Mouse (Mus musculus): ENCODE measurements around the gene Rock2. TPM values are rescaled to one million over a fixed set of nuclear protein-coding genes. Genes with fewer than 3 reads are reported as not detected.

The Rock2 gene
- 100 to 1,000 TPM; 154 to 161 TPM for total RNA-seq (2021)
- long read RNA-seq, experiment 1, partial matches to known transcripts: 9 of 26 reads
- long read RNA-seq, experiment 1, other reads (novel, unspliced or antisense): 17 of 26 reads
- long read RNA-seq, experiment 2, partial matches to known transcripts: 10 of 16 reads
- long read RNA-seq, experiment 2, other reads (novel, unspliced or antisense): 6 of 16 reads

DNA sequence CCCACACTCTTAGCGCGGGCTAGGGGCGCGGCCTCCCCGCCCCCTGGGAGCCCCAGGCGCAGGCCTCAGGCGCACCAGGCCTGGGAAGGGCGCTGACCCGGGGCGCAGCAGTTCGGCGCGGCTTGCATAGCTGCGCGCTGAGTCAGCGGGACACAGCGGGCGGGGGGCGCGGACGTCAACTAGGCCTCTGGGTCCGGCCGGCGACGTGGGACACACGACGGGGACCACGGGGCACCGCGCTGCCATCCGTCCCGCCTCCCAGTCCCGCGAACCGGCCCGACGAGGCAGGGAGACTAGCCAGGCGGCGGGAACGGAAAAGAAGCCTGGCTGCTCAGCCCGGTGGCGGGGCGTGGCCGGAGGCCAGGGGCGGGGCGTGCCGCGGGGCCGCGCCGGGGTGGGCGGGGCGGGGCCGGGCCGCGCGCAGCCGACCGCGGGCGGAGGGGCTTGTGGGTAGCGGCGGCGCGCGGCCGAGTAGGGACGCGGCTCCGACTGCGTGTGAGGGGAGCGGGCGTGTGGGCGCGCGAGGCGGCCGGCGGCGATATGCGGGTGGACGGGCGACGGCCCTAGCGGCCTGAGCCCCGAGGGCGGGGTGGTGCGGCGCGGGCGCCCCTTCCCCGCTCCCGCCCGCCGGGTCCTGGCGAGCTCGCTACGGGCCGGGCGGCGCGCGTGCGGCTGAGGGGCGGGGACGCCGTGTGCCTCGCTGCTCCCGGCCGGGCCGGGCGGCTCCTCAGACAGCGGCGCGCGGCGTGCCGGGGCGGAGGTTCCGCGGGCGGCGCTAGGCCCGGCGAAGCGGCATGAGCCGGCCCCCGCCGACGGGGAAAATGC is at the start of gene Rock2:
Gene Rock2 (plus strand): TSS at position 500 of the 825 bp plus-strand sequence.
- TF ChIP-seq CTCF (IDR thresholded peaks at IDR 0.05): no peak
- intact Hi-C loops (cut with DNase I): loop anchor here (2.0 kb wide), 1 partner anchor 44 kb away; no protein-coding TSS in a partner anchor
- peak within 1 kb of the TSS; percentile 98 for H3K27ac ChIP-seq
- DNase-seq (ENCODE audit: extremely low spot score in 1 of 2, low spot score in 2 of 2): peak; percentile 86
- peak within 1 kb of the TSS; percentile 72 for H3K4me3 ChIP-seq

DNA sequence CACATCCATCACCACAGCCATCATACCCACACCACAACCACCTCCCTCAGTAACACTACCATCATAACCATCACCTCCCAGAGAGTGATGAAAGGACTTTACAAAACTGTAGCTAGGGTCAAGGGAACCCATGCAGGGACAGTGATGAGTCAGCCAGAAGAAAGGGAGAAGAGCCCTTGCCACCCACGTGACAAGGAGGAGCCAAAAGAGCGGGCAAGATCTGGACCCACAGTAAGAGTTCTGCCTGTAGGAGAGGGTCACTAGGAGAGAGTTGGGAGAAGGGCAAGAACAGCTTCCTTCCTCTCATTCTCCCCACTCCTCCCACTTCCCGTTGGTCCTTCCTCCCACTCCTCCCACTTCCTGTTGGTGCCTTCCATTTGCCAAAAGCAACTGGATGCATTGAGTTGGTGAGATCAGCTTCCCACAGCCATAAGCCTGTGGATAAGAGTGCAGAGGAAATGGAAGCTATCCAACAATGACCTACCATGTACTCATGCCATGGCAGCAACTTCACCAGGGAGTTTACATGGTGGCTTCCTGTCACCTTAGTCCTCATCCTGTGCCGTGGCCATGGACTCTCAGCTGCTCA is 47.4 kb upstream of the Rock2 start:
- TF ChIP-seq CTCF (IDR thresholded peaks at IDR 0.05): no peak
- H3K27ac ChIP-seq: no peak overlapping the region
- intact Hi-C loops (cut with DNase I): no loop called here
- H3K4me3 ChIP-seq: no peak overlapping the region
- DNase-seq (ENCODE audit: extremely low spot score in 1 of 2, low spot score in 2 of 2): no peak

DNA sequence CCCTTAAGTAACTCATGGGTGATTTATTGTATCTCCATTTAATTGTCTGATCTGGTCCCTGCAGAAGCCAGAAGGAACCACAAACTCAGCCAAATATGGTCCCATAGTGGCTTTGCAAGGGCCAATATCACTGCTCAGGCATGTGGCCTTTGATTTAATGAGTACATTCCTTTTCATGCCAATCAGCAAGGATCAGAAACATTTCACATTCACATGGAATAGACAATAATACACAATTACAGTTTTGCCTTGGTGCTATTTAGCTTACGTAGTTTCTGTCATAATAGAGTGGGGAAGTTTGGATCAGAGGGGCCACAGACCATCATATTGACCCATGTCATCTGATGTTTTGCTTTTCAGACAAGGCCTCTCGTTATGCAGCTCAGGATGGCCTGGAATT is 46.2 kb upstream of the Rock2 start:
- Histone ChIP-seq H3K4me3 (no peak overlapping the region), H3K27ac (no peak overlapping the region)
- no peak for TF ChIP-seq CTCF (IDR thresholded peaks at IDR 0.05)
- no peak for DNase-seq (ENCODE audit: extremely low spot score in 1 of 2, low spot score in 2 of 2)
- intact Hi-C loops (cut with DNase I): no loop called here

DNA sequence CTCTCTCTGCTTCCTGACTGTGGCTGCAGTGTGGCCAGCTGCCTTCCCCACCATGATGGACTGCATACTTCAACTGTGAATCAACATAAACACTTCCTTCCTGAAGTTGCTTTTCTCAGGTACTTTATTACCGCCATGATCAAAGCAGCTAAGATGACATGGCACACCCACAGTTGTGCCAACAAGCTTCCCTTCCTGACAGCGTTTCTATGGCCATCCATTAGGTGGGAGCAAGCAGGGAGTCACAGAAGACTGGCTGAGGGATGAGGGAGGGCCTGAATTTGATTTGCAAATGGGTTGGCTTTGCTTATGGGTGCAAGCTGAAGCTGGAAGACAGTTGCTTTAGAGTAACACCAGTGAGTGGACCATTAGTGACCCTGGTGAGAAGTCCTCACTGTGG is 44.9 kb upstream of the Rock2 start:
- intact Hi-C loops (cut with DNase I): loop anchor here (2.0 kb wide), 3 partner anchors 13 to 55 kb away; partner anchors contain the start of gene Rock2
- no peak overlapping the region for H3K4me3 ChIP-seq

DNA sequence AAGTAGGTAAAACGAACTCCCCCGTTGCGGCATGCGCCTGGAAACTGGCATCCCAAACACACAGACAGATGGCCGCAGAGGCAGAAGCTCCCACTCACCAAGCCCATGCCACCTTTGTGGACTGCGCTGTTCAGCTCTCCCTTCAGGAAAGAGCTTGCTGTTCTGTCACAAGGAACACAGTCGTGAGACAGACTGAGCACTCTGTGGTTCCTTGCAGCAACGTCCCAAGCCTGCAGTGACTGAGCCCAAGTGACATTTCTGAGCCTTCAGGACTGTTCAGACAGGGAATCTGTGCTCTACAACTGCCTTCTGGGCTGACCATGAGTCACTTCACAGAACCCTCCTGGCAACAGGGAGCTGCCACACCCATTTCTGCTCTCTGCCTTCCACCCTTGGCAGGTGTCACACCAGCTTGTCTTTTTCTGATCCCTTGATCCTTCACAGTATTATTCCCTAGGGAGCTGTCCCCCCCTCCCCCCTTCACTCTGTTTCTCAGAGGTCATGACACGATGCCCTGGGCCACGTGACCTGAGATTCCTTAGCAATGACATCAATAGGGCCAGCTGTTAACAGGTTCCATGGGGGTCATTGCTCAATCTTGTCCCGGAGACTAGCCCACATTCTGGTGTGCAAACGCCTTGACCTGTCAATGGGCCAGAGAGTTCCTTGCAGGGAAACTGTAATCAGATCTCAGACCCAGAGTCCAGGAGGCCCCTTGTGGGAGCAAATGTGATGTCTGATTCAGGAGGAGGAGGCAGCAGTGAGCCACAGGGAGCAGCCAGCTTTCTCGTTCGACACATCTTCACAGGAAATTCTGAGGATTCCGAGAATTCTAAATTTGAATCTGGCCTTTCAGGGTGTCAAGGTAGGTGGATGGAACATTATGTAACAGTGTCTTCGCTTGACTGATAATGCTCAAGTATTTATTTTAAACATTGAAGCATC is 44.0 kb upstream of the Rock2 start:
- Histone ChIP-seq H3K27ac (peak overlapping the region; percentile 89), H3K4me3 (no peak overlapping the region)
- peak; percentile 50 to 66 for DNase-seq (ENCODE audit: extremely low spot score in 1 of 2, low spot score in 2 of 2)
- intact Hi-C loops (cut with DNase I): loop anchor here (2.0 kb wide), 3 partner anchors 14 to 54 kb away; partner anchors contain the start of gene Rock2
- peak; percentile 40 for TF ChIP-seq CTCF (IDR thresholded peaks at IDR 0.05)

More for the DNA sequence above, 44.9 kb upstream of the Rock2 start:
- TF ChIP-seq CTCF (IDR thresholded peaks at IDR 0.05): no peak
- peak overlapping the region; percentile 89 for H3K27ac ChIP-seq
- no peak for DNase-seq (ENCODE audit: extremely low spot score in 1 of 2, low spot score in 2 of 2)

DNA sequence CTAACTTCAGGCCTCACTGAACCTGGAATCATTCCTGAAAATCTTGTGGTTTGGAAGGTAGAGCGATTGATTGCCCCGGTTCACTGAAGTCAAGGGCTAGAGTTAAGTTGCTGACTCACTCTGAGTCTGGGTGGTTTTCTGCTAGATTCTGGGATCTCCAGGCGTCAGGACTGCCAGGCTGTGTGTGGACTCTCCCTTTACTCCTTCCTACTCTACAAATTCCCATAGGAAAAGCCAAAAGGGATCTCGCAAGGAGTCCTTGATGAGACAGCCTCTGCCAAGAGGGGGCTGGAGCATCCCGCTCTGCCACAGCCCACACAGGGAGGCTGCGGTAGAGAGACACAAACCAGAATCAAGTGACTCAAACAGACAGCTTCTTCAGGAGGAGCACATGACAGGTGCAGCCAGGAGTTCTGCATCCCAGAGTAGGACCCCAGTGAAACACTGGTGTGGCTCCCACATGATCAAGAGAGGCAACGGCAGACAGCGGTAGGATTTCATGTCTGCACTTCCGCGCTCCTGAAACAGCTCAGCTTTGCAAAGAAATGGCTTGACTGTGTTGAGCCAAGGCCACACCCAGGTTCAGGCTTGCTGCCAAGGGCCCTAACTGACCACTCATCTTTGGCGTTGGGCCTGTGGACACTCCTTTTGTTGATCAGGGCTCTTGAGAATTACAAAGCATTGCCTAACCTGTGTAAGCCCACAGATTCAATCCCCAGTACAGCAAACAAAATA is 41.1 kb upstream of the Rock2 start:
- intact Hi-C loops (cut with DNase I): no loop called here
- H3K4me3 ChIP-seq: no peak overlapping the region

DNA sequence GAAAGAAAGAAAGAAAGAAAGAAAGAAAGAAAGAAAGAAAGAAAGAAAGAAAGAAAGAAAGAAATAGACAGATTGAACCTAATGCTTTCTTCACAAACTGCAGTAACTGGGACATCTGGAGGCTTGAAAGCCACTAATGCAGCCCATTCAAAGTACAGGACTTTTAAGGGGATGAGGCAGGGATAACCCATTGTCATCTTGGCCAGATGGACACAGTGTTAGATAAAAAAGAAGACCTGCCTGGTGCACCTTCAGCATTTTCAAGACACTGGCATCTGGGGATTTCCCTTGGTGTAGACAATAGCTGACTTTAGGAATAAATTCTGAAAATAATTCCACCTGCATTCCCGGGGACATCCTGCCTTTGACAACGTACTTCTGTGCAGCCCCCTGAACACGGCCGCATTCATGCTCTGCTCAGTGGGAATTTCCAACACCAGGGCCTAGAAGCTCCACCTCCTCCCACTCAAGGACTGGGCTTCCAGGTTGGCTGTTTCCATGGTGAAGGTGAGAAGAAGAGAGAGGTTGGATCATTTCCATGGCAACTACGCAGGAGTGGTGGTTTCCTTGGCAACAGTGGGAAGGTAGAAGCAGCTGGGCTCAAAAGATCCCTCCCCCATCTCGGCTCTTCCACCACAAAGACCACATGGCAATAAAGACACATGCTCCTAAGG is 38.9 kb upstream of the Rock2 start:
- no peak for TF ChIP-seq CTCF (IDR thresholded peaks at IDR 0.05)
- peak; percentile 60 to 76 for DNase-seq (ENCODE audit: extremely low spot score in 1 of 2, low spot score in 2 of 2)
- Histone ChIP-seq H3K4me3 (no peak overlapping the region), H3K27ac (peak overlapping the region; percentile 91)
- intact Hi-C loops (cut with DNase I): no loop called here

More for the DNA sequence above, 41.1 kb upstream of the Rock2 start:
- H3K27ac ChIP-seq: peak overlapping the region; percentile 81
- TF ChIP-seq CTCF (IDR thresholded peaks at IDR 0.05): no peak
- DNase-seq (ENCODE audit: extremely low spot score in 1 of 2, low spot score in 2 of 2): peak in 1 of 2 experiments; percentile 57

DNA sequence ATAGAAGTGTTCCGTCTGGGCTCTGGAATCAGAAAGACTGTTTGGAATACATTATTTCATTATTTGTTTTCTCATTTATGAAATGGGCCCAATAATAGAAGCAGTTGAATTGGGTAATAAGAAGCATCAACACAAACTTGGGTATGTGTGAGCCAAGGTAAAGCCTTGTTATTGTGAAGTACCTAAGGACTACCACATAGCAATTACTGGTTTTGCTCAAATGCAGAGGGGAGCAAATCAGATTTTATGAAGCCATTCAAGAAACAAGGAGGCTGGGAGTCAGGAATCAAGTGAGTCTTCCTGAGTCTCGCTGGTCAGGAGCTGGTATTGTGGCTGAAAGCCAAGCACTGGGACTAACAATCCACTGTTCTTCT is 38.4 kb upstream of the Rock2 start:
- peak overlapping the region; percentile 91 for H3K27ac ChIP-seq
- no peak overlapping the region for H3K4me3 ChIP-seq
- no peak for TF ChIP-seq CTCF (IDR thresholded peaks at IDR 0.05)
- no peak for DNase-seq (ENCODE audit: extremely low spot score in 1 of 2, low spot score in 2 of 2)
- intact Hi-C loops (cut with DNase I): no loop called here

DNA sequence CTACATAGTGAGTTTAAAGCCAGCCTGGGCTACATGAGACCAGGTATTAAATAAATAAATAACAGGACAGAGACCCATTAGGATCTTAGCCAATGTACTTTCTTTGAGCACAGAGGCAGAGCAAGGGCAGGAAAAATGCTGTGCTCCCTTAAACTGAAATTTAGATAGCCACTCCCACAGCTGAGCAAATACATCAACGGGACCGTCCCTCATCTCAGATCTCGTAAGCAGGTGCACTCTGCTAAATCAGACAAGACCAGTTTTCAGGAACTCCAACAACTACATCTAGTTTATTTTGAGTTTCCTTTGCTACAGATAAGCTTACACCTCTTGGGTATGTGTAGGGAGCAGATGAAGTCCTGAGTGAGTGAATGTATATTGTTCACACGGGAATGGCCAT is 36.6 kb upstream of the Rock2 start:
- Histone ChIP-seq H3K4me3 (no peak overlapping the region), H3K27ac (no peak overlapping the region)
- intact Hi-C loops (cut with DNase I): no loop called here
- no peak for TF ChIP-seq CTCF (IDR thresholded peaks at IDR 0.05)
- no peak for DNase-seq (ENCODE audit: extremely low spot score in 1 of 2, low spot score in 2 of 2)

DNA sequence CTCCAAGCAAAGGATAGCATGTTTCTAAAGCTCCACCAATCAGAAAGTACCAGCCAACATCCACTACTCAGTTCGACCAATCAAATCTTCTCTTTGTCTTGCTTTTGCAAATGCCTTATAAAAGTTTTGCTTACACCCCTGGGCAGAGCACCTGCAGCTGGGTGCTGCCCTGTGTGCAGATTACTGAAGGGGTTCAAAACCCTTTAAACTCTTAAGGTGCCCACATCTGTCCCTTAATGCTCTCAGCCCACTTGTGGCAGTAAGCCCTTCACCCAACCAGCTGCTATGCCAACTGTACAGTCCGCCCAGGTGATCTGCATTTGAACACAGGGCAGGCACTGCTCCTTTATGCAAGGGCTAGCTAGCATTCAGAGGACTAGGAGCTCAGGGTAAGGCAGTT is 34.9 kb upstream of the Rock2 start:
- Histone ChIP-seq H3K4me3 (no peak overlapping the region), H3K27ac (no peak overlapping the region)
- intact Hi-C loops (cut with DNase I): no loop called here
- TF ChIP-seq CTCF (IDR thresholded peaks at IDR 0.05): no peak
- no peak for DNase-seq (ENCODE audit: extremely low spot score in 1 of 2, low spot score in 2 of 2)
